Mouse (Mus musculus) gastrocnemius, adult 18-20 months (tissue): ENCODE measurements at regions not wholly inside any gene's neighbourhood (a gene's known extent, or its start where the extent isn't known, plus 50 kb on each side); places are given as distances from the start of the nearest gene placed in this dataset.
A peak's percentile ranks its signal among the peaks of the same experiment; 100 is the strongest.
"Not testable (repeated sequence)": the region's sequence is repeated elsewhere in the genome, so short reads cannot be mapped to it uniquely, and the experiment has no call there.

ENCODE experiments used
- DNase-seq: peaks from one replicate; pipeline ENCODE4 v3.0.0; 2021; ENCODE audit warnings: low spot score

DNA sequence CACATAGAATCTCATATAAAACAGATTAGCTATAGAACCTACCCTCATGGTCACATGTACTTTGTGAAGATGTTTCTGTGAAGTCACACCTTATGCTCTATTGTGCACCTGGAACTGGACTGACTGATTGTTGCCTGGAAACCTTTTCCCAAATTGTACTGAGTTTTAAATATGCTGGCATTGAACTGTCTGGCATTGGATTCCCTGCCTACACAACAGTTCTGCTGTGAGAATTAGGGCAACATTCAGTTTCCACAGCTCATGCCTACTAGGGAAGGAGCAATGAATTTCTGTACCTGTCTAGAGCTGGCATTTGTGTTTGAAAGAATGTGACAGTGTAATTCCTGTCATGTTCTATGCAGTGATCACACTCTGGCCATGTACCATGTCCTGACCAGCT is 60.4 kb upstream of the Poc5 start:
- DNase-seq, result no peak

DNA sequence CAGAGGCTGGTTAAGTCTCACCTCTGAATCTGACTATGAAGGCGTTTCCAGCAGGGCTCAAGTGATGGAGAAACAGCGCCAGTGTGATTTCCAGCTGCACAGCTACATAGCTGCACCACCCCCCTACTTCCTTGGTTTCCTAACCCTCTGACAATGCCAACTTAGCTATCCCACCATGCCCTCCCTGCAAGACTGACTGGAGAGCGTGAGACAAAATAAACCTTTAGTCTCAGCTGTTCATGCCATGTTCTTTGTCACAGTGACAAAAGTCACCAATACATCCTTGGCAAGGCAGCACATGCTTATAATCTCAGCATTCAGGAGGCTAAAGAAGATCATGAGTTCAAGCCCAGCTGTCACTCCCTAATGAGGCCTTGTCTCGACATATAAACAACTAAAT is 63.5 kb upstream of the Poc5 start:
- no peak for DNase-seq

DNA sequence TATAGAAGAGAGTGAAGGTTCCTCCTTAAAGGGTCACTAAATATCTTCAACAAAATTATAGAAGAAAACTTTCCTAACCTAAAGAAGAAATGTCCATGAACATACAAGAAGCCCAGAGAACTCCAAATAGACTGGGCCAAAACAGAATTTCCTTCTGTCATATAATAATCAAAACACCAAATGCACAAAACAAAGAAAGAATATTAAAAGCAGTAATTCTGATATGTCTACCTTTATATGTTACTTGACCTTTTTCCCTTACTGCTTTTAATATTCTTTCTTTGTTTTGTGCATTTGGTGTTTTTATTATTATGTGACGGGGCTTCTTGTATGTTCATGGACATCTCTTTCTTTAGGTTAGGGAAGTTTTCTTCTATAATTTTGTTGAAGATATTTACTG is 70.9 kb upstream of the Poc5 start:
- DNase-seq, result not testable (repeated sequence)

DNA sequence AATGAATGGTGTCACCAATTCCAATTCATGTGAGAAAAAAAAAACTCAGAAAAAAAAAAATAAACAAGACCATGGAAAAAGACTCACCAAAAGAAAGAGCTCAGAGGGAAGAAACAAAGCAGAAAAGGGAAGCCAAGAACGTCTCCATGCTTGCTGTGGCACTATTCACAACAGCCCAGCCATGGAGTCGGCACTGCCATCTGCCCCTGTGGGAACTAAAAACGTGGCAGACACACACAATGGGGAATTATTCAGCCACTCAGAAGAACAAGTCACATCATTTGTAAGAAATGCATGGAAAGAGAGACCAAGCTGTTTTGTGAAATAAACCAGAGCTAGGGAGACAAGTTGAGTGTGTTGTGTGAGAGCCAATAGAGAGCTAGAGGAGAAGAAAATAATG is 74.9 kb upstream of the Poc5 start:
- DNase-seq, result no peak

DNA sequence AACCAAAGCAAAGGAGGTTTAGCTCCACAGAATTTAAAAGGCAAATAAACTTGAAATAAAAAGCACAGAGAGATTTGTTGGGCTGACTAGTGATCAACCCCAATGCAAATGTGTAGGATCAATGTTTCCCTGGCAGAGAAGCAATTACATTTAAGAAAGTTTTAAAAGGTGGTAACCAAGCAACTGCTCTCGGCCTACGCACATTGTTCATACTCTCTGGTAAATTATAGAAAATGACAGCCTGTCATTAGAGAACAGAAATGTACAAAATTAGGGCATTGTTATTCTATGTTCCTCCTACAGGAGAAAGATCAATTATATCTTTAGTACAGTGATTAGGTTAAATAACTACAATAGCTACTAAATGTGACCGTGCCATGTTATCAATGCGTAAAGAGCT is 85.6 kb upstream of the Poc5 start:
- no peak for DNase-seq

DNA sequence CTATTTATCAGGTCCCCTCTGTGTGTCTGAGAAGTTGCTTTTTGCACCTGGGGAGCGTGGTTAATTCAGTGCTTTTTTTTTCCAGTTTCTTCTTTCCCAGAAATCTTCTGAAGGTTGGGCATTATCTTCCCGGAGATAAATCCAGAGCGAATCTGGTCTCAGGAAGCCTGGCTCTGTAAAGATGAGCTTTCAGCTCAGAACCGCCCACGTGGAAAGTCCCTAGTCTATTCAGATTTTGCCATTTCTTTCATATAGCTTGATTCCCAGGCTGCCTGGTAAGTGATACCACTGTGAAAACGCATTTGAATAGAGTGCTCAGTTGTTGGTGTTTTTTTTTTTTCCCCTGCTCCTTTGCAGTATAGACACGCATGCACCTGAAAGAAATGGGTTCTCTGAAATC is 100.3 kb upstream of the Poc5 start:
- no peak for DNase-seq

DNA sequence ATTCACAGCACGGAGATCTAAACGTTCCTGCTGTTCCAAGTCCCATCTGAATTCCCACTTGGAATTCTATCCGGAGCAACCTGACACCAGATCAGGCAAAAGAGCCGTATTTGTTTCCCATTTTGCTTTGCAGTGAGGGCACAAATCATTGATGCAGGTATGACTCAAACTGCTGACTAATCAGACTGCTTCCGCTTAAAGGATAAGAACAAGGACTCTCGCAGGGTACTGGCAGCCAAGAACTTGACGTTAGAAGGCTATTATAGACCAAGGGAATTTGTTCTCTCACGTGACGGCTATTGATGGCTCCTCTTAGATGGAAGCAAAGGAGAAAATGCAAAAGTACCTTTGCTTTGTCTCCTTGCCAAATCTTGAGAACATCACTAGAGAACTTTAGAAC is 118.1 kb upstream of the Poc5 start:
- peak; percentile 1 for DNase-seq

DNA sequence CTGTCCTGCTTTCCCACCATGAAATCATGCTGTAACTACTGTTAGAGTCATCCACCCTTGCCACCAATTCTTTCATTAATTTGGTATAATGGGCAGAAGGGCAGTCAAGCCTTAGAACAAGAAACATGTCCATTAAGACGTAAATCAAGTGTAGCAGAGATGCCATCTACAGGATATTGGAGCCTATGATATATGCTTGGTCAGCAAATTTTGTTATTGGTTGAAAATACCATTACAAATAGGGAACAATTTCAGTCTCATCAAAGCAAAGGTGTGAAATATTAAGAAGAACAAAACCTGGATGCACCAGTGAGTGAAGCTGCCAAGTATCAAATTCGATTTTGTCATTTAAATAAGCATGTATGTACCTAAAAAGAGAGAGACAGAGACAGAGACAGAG is 123.6 kb upstream of the Sv2c start:
- DNase-seq, result no peak

DNA sequence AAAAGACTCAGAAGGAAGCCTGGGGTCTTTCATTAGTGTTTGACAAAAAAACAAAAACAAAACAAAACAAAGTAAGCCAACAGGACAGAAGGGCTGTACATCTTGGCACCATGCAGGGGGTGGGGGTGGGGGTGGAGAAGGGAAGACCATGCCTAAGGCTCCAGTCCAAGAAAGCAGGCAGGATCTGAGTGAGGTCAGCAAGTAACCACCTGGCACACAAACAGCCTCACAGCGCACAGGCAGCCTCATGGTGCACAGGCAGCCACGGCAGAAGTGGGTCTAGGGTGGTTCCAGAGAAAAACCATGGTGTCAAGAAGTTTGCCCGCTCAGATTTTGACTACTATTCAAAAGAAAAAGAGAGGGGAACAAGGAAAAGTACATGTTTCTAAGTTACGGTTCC is 122.0 kb upstream of the Sv2c start:
- DNase-seq, result no peak

DNA sequence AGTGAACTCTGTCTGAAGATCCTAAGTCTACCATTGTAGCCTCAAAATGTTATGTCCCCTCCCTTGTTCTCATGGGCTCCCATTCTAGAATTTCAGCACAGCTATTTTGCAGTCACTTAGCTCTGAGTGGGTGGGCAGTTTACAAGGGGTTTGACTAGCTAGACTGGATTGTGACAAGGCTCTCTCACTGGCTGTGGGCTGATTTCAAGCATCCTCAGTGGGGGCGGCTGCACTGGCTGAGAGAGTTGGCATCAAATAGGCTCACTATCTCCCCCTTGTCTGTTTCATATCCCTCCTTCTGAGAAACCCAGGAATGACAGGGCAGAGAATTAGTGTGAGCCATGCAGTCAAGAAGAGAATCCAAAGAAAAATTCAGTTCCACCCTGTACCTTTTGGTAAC is 88.4 kb upstream of the Sv2c start:
- no peak for DNase-seq

DNA sequence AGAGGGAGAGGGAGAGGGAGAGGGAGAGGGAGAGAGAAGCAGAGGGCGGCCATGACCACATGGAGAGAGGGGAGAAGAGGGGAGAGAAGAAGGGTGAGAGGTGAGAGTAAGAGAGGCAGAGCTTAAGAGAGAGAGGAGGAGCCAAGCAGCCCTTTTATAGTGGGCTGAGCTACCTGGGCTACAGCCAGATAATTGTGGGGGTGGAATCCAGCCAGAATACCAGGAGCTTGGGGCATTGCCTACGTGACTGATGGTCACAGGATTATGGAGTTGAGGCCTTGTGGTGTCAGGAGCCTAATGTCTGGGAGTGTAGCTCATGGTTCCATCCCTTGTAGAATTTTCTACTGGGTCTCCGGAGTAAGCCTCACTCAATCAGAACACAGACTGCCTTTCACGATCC is 83.1 kb upstream of the Sv2c start:
- DNase-seq, result no peak

DNA sequence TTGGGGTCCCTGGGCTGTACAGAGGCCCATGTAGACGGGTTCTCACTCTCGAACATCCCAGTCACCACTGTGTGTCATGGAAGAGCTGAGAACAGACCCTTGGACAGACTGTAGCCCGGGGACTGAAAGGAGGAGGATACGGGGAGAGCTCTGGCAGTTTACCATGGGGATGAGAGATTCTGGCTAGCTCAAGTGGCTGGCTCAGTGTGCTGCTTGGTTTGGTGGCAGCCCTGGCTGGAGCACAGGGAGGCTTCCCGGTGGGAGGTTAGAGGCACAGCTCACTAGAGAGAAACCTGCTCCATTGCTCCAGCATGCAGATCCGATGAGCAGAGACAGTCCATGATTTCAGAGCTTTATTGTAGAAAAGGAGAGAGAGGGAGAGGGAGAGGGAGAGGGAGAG is 82.7 kb upstream of the Sv2c start:
- DNase-seq, result no peak

DNA sequence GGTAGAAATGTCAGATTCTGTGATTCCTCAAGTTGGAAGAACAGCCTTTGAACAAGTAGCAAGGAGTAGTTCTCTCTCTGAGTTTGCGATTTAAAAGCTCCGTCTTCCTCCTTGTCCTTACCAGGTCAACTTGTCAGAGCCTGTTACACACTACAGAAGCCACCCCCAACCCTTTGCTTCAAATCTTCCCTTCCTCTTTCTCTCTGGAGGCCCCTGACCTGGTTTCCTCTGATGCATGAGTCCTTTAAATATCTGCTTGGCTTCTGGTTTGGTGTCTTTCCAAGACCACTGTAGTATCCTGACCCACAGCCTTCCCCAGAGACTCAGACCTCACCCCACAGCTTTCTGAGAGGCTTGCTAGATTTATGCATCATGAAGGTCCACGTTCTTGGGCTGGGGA is 73.7 kb upstream of the Sv2c start:
- DNase-seq, result no peak

DNA sequence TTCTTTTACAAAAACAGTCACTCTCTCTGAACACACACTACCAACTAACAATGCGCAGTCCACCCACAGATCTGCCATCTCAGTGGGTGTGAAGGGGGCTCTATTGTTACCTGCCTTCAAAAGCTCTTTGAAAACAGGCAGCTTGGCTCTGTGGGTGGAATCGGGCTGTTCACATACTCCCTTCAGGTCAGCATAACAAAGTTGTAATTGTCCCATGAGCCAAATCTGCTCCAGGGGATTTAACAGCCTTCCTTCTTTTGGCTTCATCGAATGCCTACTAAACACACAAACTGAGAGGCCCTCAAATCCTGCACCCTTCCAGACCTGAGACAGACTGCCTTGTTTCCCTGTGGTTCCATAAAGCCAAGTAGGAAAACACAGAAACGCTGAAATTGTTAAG is 56.2 kb upstream of the Sv2c start:
- no peak for DNase-seq
